Mouse (Mus musculus): ENCODE results near the gene Tubg2. TPM values are rescaled to one million over a fixed set of nuclear protein-coding genes. Genes with fewer than 3 reads are reported as not detected.

Gene Tubg2
- total RNA-seq, 1 experiment from 2014 or later: 6.4 TPM

DNA sequence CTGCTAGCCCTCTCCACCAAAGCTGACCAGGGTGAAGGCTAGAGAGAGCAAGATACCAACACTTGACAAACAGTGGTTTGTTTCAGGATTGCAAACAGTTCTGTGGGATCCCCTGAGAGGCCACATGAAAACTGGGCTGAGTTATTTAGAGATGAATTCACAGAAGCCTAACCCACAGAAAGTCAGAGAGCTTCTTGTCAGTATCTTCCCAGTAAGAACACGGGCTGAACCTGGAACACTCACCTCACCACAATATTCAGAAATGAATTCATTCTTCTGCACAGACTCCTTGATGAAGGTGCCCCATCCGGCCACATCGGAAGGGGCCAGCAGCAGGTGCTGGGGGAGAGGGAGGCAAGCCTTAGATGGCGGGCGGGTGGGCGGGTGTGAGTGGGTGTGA, 38.9 kb downstream of the Tubg2 start:
- DNase-seq: no peak

DNA sequence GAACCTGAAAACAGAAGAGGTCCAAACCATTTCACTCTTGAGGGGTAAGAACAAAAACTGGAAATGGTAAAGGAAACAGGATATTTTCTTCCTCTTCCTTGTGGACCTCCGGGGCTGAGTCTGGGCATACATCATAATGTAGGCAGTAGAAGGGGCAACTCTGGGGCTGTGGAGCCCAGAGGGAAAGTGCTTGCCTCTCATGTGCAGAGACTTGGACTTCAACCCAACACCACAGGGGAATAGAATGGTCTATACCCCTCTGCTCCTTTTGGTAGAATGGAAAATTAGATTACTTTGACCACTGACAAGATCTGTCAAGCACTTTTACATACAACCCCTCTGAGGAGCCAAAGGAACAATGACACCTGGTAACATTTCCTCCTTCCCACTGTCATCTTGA, 39.4 kb downstream of the Tubg2 start:
- DNase-seq: no peak

DNA sequence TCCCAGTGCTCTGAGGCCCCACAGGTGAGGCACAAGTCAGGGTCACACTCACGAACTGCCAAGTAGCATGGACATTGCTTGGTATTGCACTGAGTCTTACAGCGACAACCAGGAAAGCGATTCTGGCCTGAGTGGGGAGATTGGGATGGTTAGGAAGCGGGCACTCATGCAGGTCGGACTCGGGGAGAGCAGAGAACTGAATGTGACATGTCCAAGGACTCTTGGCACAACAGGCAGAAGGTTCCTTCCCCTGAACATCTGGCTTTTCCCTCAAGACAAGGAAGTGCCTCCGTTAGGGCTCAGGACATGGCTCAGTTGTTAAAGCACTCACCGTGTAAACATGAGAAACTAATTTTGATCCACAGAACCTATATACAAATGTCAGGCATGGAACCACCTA, 39.9 kb downstream of the Tubg2 start:
- DNase-seq: no peak

DNA sequence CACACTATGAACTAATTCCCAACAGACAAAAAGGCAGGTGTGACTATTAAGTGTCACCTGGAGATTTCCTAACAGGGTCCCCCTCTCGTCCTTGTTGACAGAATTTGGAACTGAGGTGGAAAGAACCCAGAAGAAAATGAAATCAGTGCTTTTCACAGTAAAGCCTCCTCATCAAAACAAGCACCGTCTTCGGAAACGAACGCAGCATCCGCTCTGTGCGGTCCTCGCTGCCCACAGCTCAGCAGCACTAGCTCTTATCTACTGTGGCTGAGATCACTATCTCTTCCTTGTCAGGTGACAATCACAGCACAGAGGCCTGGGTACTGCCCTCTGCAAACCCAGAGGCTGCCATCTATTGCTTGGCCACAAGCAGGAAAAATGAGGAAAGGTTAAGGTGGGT, 40.5 kb downstream of the Tubg2 start:
- DNase-seq: no peak

DNA sequence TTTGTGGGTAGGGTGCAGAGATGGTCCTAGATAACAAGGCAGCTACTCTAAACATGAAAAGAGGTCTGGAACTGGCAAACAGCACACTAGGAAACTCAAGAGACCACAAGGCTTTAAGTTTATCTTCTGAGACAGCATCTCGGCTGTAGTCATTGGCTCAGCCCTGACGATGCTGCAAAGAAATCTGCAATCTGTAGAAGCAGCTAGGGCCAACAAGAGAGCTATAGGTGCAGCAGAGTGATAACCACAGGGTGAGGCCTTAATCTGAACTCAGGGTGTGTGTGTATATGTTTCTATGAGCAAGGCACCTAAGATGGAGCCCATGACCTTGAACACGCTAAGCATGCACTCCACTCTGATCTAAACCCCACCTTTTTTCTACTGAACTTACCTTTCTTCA, 43.8 kb downstream of the Tubg2 start:
- DNase-seq: no peak

DNA sequence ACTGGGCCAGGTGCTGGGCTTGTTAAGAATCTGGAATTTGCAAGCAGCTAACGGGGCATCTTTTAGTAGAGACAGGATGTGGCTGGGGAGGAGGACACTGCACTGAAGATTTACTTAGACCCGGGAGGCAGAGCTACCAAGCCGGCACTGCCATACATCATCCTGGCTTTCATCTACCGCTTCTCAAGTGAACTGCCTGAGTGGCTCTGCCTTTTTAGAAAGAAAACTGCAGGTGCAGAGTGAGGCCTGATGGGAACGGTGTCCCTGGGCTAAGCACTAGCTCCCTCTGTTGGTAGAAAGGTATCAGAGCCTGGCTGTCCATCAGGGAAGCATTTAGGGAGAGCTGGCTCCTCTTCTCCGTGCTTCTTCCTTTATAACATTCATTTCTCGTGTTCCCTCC, 45.3 kb downstream of the Tubg2 start:
- no peak for DNase-seq

Small RNAs within 50 kb of the gene (microRNA-seq; reads per million reads assigned to microRNA genes)
- 0 reads per million in 2 experiments for gene Gm27626

Other genes starting within 250 kb of the Tubg2 start
- 81.5 and 88.6 TPM in 2 replicates for gene Stat3, start 216.4 kb upstream of the Tubg2 start, total RNA-seq (2021)
- 224 and 271 TPM in 2 replicates for gene Cavin1, start 185.0 kb upstream of the Tubg2 start, total RNA-seq (2021)
- 106 and 144 TPM in 2 replicates for gene Atp6v0a1, start 146.5 kb upstream of the Tubg2 start, total RNA-seq (2021)
- gene Naglu, start 85.9 kb upstream of the Tubg2 start, total RNA-seq (2021): 39.3 and 54.1 TPM in 2 replicates
- 2.6 and 3.3 TPM in 2 replicates for gene Hsd17b1, start 77.5 kb upstream of the Tubg2 start, total RNA-seq (2021)
- 93.5 and 115 TPM in 2 replicates for gene Coasy, start 73.3 kb upstream of the Tubg2 start, total RNA-seq (2021)
- gene Mlx, start 68.6 kb upstream of the Tubg2 start, total RNA-seq (2021): 55.2 and 70.0 TPM in 2 replicates
- gene Psmc3ip, start 60.5 kb upstream of the Tubg2 start, total RNA-seq (2021): 7.1 and 9.4 TPM in 2 replicates
- gene Retreg3, start 36.0 kb upstream of the Tubg2 start, total RNA-seq (2021): 53.5 and 64.1 TPM in 2 replicates
- 42.1 and 50.1 TPM in 2 replicates for gene Tubg1, start 36.0 kb upstream of the Tubg2 start, total RNA-seq (2021)
- 6.6 and 9.1 TPM in 2 replicates for gene Cntnap1, start 14.6 kb downstream of the Tubg2 start, total RNA-seq (2021)
- gene Plekhh3, start 15.4 kb downstream of the Tubg2 start, total RNA-seq (2021): 31.1 and 36.4 TPM in 2 replicates
- gene Ccr10, start 19.5 kb downstream of the Tubg2 start, total RNA-seq (2021): 0.18 TPM in 1 of 2 replicates, not detected in the other
- 37.3 and 49.6 TPM in 2 replicates for gene Ezh1, start 70.6 kb downstream of the Tubg2 start, total RNA-seq (2021)
- 53.9 and 57.0 TPM in 2 replicates for gene Ramp2, start 90.1 kb downstream of the Tubg2 start, total RNA-seq (2021)
- gene Vps25, start 97.8 kb downstream of the Tubg2 start, total RNA-seq (2021): 112 and 116 TPM in 2 replicates
- gene Wnk4, start 104.7 kb downstream of the Tubg2 start, total RNA-seq (2021): 1.7 and 2.6 TPM in 2 replicates
- 0.67 and 0.73 TPM in 2 replicates for gene Cntd1, start 123.1 kb downstream of the Tubg2 start, total RNA-seq (2021)
- 67.9 and 74.9 TPM in 2 replicates for gene Coa3, start 123.2 kb downstream of the Tubg2 start, total RNA-seq (2021)
- 117 and 159 TPM in 2 replicates for gene Becn1, start 146.4 kb downstream of the Tubg2 start, total RNA-seq (2021)
- gene Psme3, start 160.3 kb downstream of the Tubg2 start, total RNA-seq (2021): 126 and 131 TPM in 2 replicates
- gene Aoc2, start 169.2 kb downstream of the Tubg2 start, total RNA-seq (2021): 4.6 and 6.5 TPM in 2 replicates
- gene Aoc3, start 174.7 kb downstream of the Tubg2 start, total RNA-seq (2021): 30.8 and 35.7 TPM in 2 replicates
- 1.8 TPM in 2 replicates for gene G6pc, start 211.7 kb downstream of the Tubg2 start, total RNA-seq (2021)

Measured in adrenal gland, postnatal 25 days (tissue).